Comparison of ENCODE assay signal across 8 mouse cellular contexts in genomic region chr8:60954281-60955014, GRCm38 (mm10). TPM values are rescaled to one million over a fixed set of nuclear protein-coding genes. Genes with fewer than 3 reads are reported as not detected.
DNase-seq lines count a peak whose midpoint lies in the region; ATAC-seq lines count a peak whose summit lies in the region.

No protein-coding gene starts in this region.

- peak overlapping the region; percentile 43 for H3K4me3 ChIP-seq in forebrain, embryonic 14.5 days (ENCODE audit: low read depth, low read length)
- peak overlapping the region; percentile 61 for H3K4me3 ChIP-seq in liver, embryonic 15.5 days (replicated peaks)
- peak overlapping the region; percentile 47 for H3K4me3 ChIP-seq in neural tube, embryonic 13.5 days

- peak; percentile 98 for ATAC-seq in forebrain, embryonic 14.5 days
- peak; percentile 91 for ATAC-seq in liver, embryonic 15.5 days (ENCODE audit: insufficient read depth)
- peak; percentile 98 for ATAC-seq in neural tube, embryonic 13.5 days (ENCODE audit: low read depth)

- H3K4me2 ChIP-seq in forebrain, embryonic 14.5 days (ENCODE audit: low read length): peak overlapping the region; percentile 54
- peak overlapping the region; percentile 71 for H3K4me2 ChIP-seq in liver, embryonic 15.5 days
- H3K4me2 ChIP-seq in neural tube, embryonic 13.5 days: peak overlapping the region; percentile 64

- intact Hi-C loops in heart, postnatal 10 days (cut with DNase I): loop anchor here (2.0 kb wide), 1 partner anchor 28 kb away; the partner anchor contains the start of gene Clcn3

- peaks cover 14% of the 10 kb centered on the region for H3K4me1 ChIP-seq in forebrain, embryonic 14.5 days (ENCODE audit: control insufficient read depth, insufficient read depth, low read length)
- H3K4me1 ChIP-seq in liver, embryonic 15.5 days (replicated peaks): peaks cover 60% of the 10 kb centered on the region
- peaks cover 22% of the 10 kb centered on the region for H3K4me1 ChIP-seq in neural tube, embryonic 13.5 days (replicated peaks)

- no peaks in the 10 kb centered on the region for H3K27me3 ChIP-seq in forebrain, embryonic 14.5 days (replicated peaks; ENCODE audit: control insufficient read depth, insufficient read depth, low read length)
- H3K27me3 ChIP-seq in liver, embryonic 15.5 days: no peaks in the 10 kb centered on the region
- no peaks in the 10 kb centered on the region for H3K27me3 ChIP-seq in neural tube, embryonic 13.5 days

- H3K9ac ChIP-seq in forebrain, embryonic 14.5 days (ENCODE audit: low read length): peak overlapping the region; percentile 63
- H3K9ac ChIP-seq in liver, embryonic 15.5 days: peak overlapping the region; percentile 62
- peak overlapping the region; percentile 76 for H3K9ac ChIP-seq in neural tube, embryonic 13.5 days

- under 1% methylated on average over 15 of the region's 15 CpGs for WGBS in forebrain, embryonic 14.5 days
- WGBS in liver, embryonic 15.5 days (ENCODE audit: insufficient replicate concordance): 4% methylated on average over 15 of the region's 15 CpGs
- WGBS in neural tube, embryonic 13.5 days: under 1% methylated on average over 15 of the region's 15 CpGs

- peak; percentile 77 for DNase-seq in ES-CJ7 (ENCODE audit: low read depth, low spot score)
- peak; percentile 86 for DNase-seq in cerebellum, adult 11-12 months
- peak; percentile 97 for DNase-seq in forebrain, embryonic 14.5 days (ENCODE audit: low spot score)
- peak; percentile 85 to 89 for DNase-seq in heart, postnatal 10 days
- peak; percentile 51 to 58 for DNase-seq in kidney, postnatal 4 days
- peak; percentile 69 for DNase-seq in testis, postnatal 14 days (ENCODE audit: low spot score)

- peak overlapping the region; percentile 92 for H3K27ac ChIP-seq in forebrain, embryonic 14.5 days (ENCODE audit: low read depth, low read length)
- peak overlapping the region; percentile 98 for H3K27ac ChIP-seq in liver, embryonic 15.5 days (replicated peaks)
- H3K27ac ChIP-seq in neural tube, embryonic 13.5 days (replicated peaks): peak overlapping the region; percentile 96

- no peaks in the 10 kb centered on the region for H3K36me3 ChIP-seq in forebrain, embryonic 14.5 days (ENCODE audit: control insufficient read depth, insufficient read depth, low read length)
- H3K36me3 ChIP-seq in liver, embryonic 15.5 days (replicated peaks): no peaks in the 10 kb centered on the region
- no peaks in the 10 kb centered on the region for H3K36me3 ChIP-seq in neural tube, embryonic 13.5 days

- H3K9me3 ChIP-seq in forebrain, embryonic 14.5 days (replicated peaks; ENCODE audit: control insufficient read depth, low read length): no peaks in the 10 kb centered on the region
- H3K9me3 ChIP-seq in liver, embryonic 15.5 days (replicated peaks): no peaks in the 10 kb centered on the region
- H3K9me3 ChIP-seq in neural tube, embryonic 13.5 days: no peaks in the 10 kb centered on the region

RNA-seq across cellular contexts. Expression of gene Clcn3, which starts 28.7 kb away (rescaled TPM):
- 55.1 and 59.9 TPM in 2 replicates for polyA plus RNA-seq in forebrain, embryonic 14.5 days (2014; fragmentation: Nextera tagmentation; extraction: Ambion mirVana)
- total RNA-seq in heart, postnatal 10 days (2021): 10 to 100 TPM; 34.6 to 36.4 TPM
- polyA plus RNA-seq in liver, embryonic 15.5 days (2015; fragmentation: Nextera tagmentation; extraction: Ambion mirVana): 37.5 and 40.0 TPM in 2 replicates
- 51.4 and 55.6 TPM in 2 replicates for polyA plus RNA-seq in neural tube, embryonic 13.5 days (2015; fragmentation: Nextera tagmentation; extraction: Ambion mirVana)

RNA-seq across cellular contexts. Expression of gene Nek1, which starts 38.5 kb away (rescaled TPM):
- polyA plus RNA-seq in forebrain, embryonic 14.5 days (2014; fragmentation: Nextera tagmentation; extraction: Ambion mirVana): 19.9 and 25.2 TPM in 2 replicates
- total RNA-seq in heart, postnatal 10 days (2021): 1 to 10 TPM; 6.9 to 9.2 TPM
- polyA plus RNA-seq in liver, embryonic 15.5 days (2015; fragmentation: Nextera tagmentation; extraction: Ambion mirVana): 6.9 and 7.1 TPM in 2 replicates
- 31.7 and 31.8 TPM in 2 replicates for polyA plus RNA-seq in neural tube, embryonic 13.5 days (2015; fragmentation: Nextera tagmentation; extraction: Ambion mirVana)

Comparison
In these comparisons a context has a peak if more than half of its experiments do, and no peak if none do; other contexts are left out.
1. Peak in every context shown above with its lines: DNase-seq, ATAC-seq, H3K4me3 ChIP-seq and H3K27ac ChIP-seq.